Mouse (Mus musculus): ENCODE data around the gene Fignl1. TPM values are rescaled to one million over a fixed set of nuclear protein-coding genes. Genes with fewer than 3 reads are reported as not detected.

Gene Fignl1
- polyA plus RNA-seq, 1 experiment from 2014 or later = 56.0 TPM

DNA sequence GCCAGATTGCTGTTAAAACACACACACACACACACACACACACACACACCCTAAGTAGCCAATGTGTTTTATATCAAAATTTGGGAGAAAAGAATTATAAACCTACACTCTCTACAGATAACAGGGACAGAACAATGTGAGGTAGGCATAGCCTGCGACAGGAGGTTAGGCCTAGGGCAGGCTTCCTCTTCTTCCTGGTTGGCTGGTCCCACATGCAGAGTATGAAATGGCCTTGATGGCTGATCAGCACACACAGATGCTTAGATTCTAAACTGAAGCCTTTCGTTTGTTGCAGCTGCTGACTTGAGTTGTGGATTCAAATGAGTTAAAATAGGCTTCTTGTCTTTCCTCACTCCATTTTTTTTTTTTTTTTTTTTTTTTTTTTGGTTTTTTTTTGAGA lies 31.0 kb downstream of the Fignl1 start:
- 85% methylated on average over 2 of the region's 2 CpGs for WGBS
- H3K4me3 ChIP-seq (ENCODE audit: low read length) = no peak overlapping the region
- H3K27me3 ChIP-seq (ENCODE audit: control insufficient read depth, insufficient read depth, low read length) = no peaks in the 10 kb centered on the region
- H3K9ac ChIP-seq (ENCODE audit: low read length) = no peak overlapping the region
- no peaks in the 10 kb centered on the region for H3K9me3 ChIP-seq (replicated peaks; ENCODE audit: control insufficient read depth, low read length)
- no peaks in the 10 kb centered on the region for H3K4me1 ChIP-seq (ENCODE audit: control insufficient read depth, insufficient read depth, low read length)
- H3K4me2 ChIP-seq (ENCODE audit: low read depth, low read length) = no peak overlapping the region
- H3K36me3 ChIP-seq (ENCODE audit: control insufficient read depth, insufficient read depth) = no peaks in the 10 kb centered on the region
- ATAC-seq (replicated peaks; ENCODE audit: extremely low read depth, insufficient read depth, low FRiP score) = no peak
- H3K27ac ChIP-seq (ENCODE audit: low read length) = no peak overlapping the region

GRCm38 (mm10) chr11:11777246-11777645 lies 31.5 kb downstream of the Fignl1 start:
- Histone ChIP-seq H3K36me3 (ENCODE audit: control insufficient read depth, insufficient read depth) (no peaks in the 10 kb centered on the region), H3K27ac (ENCODE audit: low read length) (no peak overlapping the region), H3K27me3 (ENCODE audit: control insufficient read depth, insufficient read depth, low read length) (no peaks in the 10 kb centered on the region), H3K9ac (ENCODE audit: low read length) (no peak overlapping the region), H3K4me1 (ENCODE audit: control insufficient read depth, insufficient read depth, low read length) (no peaks in the 10 kb centered on the region), H3K4me2 (ENCODE audit: low read depth, low read length) (no peak overlapping the region), H3K9me3 (replicated peaks; ENCODE audit: control insufficient read depth, low read length) (no peaks in the 10 kb centered on the region), H3K4me3 (ENCODE audit: low read length) (no peak overlapping the region)
- WGBS = 67% methylated on average over 3 of the region's 3 CpGs
- ATAC-seq (replicated peaks; ENCODE audit: extremely low read depth, insufficient read depth, low FRiP score) = no peak

DNA sequence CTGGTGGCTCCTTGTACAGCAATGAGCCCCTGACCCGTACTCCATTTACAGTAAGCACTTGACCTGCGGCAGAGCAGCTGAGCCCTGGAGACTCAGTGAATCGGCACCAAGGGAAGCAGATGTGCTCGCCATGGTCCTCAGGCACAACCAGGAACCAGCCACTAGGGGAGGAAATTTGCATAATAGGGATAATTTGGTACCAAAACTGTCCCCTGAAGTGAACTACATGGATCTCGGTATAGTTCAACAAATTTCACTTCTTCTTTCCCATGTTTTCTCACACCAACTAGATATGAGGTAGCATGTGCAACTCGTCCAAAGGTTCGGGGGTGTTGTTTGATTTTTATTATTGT lies 32.0 kb downstream of the Fignl1 start:
- no peaks in the 10 kb centered on the region for H3K4me1 ChIP-seq (ENCODE audit: control insufficient read depth, insufficient read depth, low read length)
- H3K9me3 ChIP-seq (replicated peaks; ENCODE audit: control insufficient read depth, low read length) = no peaks in the 10 kb centered on the region
- no peaks in the 10 kb centered on the region for H3K27me3 ChIP-seq (ENCODE audit: control insufficient read depth, insufficient read depth, low read length)
- no peak overlapping the region for H3K4me2 ChIP-seq (ENCODE audit: low read depth, low read length)
- no peak overlapping the region for H3K9ac ChIP-seq (ENCODE audit: low read length)
- H3K27ac ChIP-seq (ENCODE audit: low read length) = no peak overlapping the region
- H3K4me3 ChIP-seq (ENCODE audit: low read length) = no peak overlapping the region
- no peaks in the 10 kb centered on the region for H3K36me3 ChIP-seq (ENCODE audit: control insufficient read depth, insufficient read depth)
- ATAC-seq (replicated peaks; ENCODE audit: extremely low read depth, insufficient read depth, low FRiP score) = no peak
- 80% methylated on average over 7 of the region's 7 CpGs for WGBS

DNA sequence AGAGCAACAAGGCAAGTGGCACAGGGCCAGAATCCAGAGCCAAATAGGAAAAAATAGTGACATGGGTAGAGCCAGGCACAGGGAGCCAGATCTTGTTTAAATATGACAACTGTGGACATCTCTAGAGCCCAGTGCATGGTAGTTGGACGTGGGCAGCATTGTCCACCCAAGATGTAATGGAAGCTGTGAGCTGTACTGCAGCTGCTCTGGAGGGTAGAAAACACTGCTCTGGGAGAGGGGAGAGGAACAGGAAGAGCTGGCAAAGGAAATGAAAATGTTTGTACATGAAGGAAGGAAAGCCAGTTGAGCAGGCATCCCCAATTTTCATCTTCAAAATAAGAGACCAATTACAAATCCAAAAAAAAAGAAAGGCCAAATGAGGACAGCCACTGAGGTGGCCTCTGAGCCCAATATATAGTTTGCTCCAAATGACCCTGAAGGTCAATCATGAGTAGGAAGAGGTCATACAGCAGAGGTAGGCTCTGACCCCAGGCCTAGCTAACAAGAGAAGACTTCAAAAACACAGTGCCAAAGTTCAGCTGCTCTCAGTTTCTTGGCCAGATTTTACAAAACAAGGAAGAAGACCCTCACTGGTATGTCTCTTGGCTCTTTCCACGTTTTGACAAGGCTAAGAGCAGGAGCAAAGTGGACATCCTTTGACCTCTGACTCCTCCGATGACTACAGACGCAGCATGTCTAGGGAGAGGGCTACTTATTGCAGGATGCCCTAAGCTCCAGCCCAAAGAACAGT lies 32.5 kb downstream of the Fignl1 start:
- H3K9me3 ChIP-seq (replicated peaks; ENCODE audit: control insufficient read depth, low read length) = no peaks in the 10 kb centered on the region
- no peak overlapping the region for H3K4me2 ChIP-seq (ENCODE audit: low read depth, low read length)
- 71% methylated on average over 4 of the region's 4 CpGs for WGBS
- no peak overlapping the region for H3K4me3 ChIP-seq (ENCODE audit: low read length)
- H3K36me3 ChIP-seq (ENCODE audit: control insufficient read depth, insufficient read depth) = no peaks in the 10 kb centered on the region
- no peak overlapping the region for H3K9ac ChIP-seq (ENCODE audit: low read length)
- no peak for ATAC-seq (replicated peaks; ENCODE audit: extremely low read depth, insufficient read depth, low FRiP score)
- H3K4me1 ChIP-seq (ENCODE audit: control insufficient read depth, insufficient read depth, low read length) = no peaks in the 10 kb centered on the region
- H3K27me3 ChIP-seq (ENCODE audit: control insufficient read depth, insufficient read depth, low read length) = no peaks in the 10 kb centered on the region
- H3K27ac ChIP-seq (ENCODE audit: low read length) = no peak overlapping the region

- no peaks in the 10 kb centered on the region for H3K27me3 ChIP-seq (ENCODE audit: control insufficient read depth, insufficient read depth, low read length)
- no peak overlapping the region for H3K27ac ChIP-seq (ENCODE audit: low read length)
- H3K9me3 ChIP-seq (replicated peaks; ENCODE audit: control insufficient read depth, low read length) = no peaks in the 10 kb centered on the region
- no peak overlapping the region for H3K4me3 ChIP-seq (ENCODE audit: low read length)
- ATAC-seq (replicated peaks; ENCODE audit: extremely low read depth, insufficient read depth, low FRiP score) = no peak
- no peaks in the 10 kb centered on the region for H3K4me1 ChIP-seq (ENCODE audit: control insufficient read depth, insufficient read depth, low read length)
- H3K9ac ChIP-seq (ENCODE audit: low read length) = no peak overlapping the region
- WGBS = 75% methylated on average over 5 of the region's 5 CpGs
- H3K4me2 ChIP-seq (ENCODE audit: low read depth, low read length) = no peak overlapping the region
- no peaks in the 10 kb centered on the region for H3K36me3 ChIP-seq (ENCODE audit: control insufficient read depth, insufficient read depth)
Measured at GRCm38 (mm10) chr11:11774893-11775292, 33.9 kb downstream of the Fignl1 start.

GRCm38 (mm10) chr11:11774384-11774783 lies 34.4 kb downstream of the Fignl1 start:
- Histone ChIP-seq H3K4me1 (ENCODE audit: control insufficient read depth, insufficient read depth, low read length) (no peaks in the 10 kb centered on the region), H3K4me2 (ENCODE audit: low read depth, low read length) (no peak overlapping the region), H3K9me3 (replicated peaks; ENCODE audit: control insufficient read depth, low read length) (no peaks in the 10 kb centered on the region), H3K36me3 (ENCODE audit: control insufficient read depth, insufficient read depth) (no peaks in the 10 kb centered on the region), H3K9ac (ENCODE audit: low read length) (no peak overlapping the region), H3K4me3 (ENCODE audit: low read length) (no peak overlapping the region), H3K27ac (ENCODE audit: low read length) (no peak overlapping the region), H3K27me3 (ENCODE audit: control insufficient read depth, insufficient read depth, low read length) (no peaks in the 10 kb centered on the region)
- ATAC-seq (replicated peaks; ENCODE audit: extremely low read depth, insufficient read depth, low FRiP score) = no peak
- 84% methylated on average over 4 of the region's 4 CpGs for WGBS

DNA sequence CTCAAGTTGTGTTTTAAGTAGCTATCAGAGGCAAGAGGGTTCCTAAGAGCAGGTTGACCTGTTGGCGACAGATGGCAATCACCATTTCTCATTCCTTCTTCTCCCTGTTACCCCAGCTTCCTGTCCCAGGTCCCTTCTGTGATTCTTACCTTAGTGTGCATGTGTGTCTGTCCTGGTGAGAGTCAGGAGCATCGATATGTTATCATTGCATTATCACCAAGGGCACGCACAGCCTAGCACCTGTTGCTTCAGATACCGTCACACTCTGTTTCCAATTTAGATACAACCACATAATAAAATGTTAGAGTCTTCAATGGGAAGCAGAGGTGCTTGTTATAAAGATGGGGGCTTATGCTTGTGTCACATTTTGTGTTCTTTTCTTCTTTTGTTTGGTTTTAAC lies 36.6 kb downstream of the Fignl1 start:
- H3K36me3 ChIP-seq (ENCODE audit: control insufficient read depth, insufficient read depth) = no peaks in the 10 kb centered on the region
- 79% methylated on average over 4 of the region's 4 CpGs for WGBS
- no peaks in the 10 kb centered on the region for H3K9me3 ChIP-seq (replicated peaks; ENCODE audit: control insufficient read depth, low read length)
- ATAC-seq (replicated peaks; ENCODE audit: extremely low read depth, insufficient read depth, low FRiP score) = no peak
- H3K27me3 ChIP-seq (ENCODE audit: control insufficient read depth, insufficient read depth, low read length) = no peaks in the 10 kb centered on the region
- H3K9ac ChIP-seq (ENCODE audit: low read length) = no peak overlapping the region
- no peak overlapping the region for H3K27ac ChIP-seq (ENCODE audit: low read length)
- H3K4me3 ChIP-seq (ENCODE audit: low read length) = no peak overlapping the region
- no peaks in the 10 kb centered on the region for H3K4me1 ChIP-seq (ENCODE audit: control insufficient read depth, insufficient read depth, low read length)
- H3K4me2 ChIP-seq (ENCODE audit: low read depth, low read length) = no peak overlapping the region

DNA sequence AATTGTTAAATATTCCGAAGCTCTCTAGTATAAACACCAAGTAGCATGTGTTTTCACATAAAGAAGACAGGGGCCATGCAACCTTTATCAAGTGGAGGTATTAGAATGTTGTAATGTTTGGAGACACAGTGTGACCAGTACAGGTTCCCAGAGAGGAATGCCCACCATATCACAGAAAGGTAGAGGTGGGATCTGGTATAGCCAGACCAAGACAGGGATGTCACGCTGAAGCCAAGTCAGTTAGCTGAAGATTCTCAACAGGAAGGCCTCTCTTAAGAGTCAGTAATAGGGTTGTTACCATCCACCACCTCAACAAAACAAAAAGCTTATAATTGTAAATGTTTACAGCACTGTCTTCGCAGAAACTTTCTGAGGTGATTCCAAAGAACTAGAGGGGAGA lies 38.1 kb downstream of the Fignl1 start:
- Histone ChIP-seq H3K36me3 (ENCODE audit: control insufficient read depth, insufficient read depth) (no peaks in the 10 kb centered on the region), H3K4me3 (ENCODE audit: low read length) (no peak overlapping the region), H3K9ac (ENCODE audit: low read length) (no peak overlapping the region), H3K4me1 (ENCODE audit: control insufficient read depth, insufficient read depth, low read length) (no peaks in the 10 kb centered on the region), H3K4me2 (ENCODE audit: low read depth, low read length) (no peak overlapping the region), H3K27ac (ENCODE audit: low read length) (no peak overlapping the region), H3K9me3 (replicated peaks; ENCODE audit: control insufficient read depth, low read length) (no peaks in the 10 kb centered on the region), H3K27me3 (ENCODE audit: control insufficient read depth, insufficient read depth, low read length) (no peaks in the 10 kb centered on the region)
- ATAC-seq (replicated peaks; ENCODE audit: extremely low read depth, insufficient read depth, low FRiP score) = no peak
- WGBS = 86% methylated on average over 3 of the region's 3 CpGs

DNA sequence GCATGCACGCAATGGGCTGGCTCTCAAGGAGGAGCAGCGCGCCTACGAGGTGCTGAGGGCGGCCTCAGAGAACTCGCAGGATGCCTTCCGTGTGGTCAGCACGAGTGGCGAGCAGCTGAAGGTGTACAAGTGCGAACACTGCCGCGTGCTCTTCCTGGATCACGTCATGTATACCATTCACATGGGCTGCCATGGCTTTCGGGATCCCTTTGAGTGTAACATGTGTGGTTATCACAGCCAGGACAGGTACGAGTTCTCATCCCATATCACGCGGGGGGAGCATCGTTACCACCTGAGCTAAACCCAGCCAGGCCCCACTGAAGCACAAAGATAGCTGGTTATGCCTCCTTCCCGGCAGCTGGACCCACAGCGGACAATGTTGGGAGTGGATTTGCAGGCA lies 39.5 kb downstream of the Fignl1 start:
- H3K4me3 ChIP-seq (ENCODE audit: low read length) = no peak overlapping the region
- no peak overlapping the region for H3K4me2 ChIP-seq (ENCODE audit: low read depth, low read length)
- H3K9me3 ChIP-seq (replicated peaks; ENCODE audit: control insufficient read depth, low read length) = no peaks in the 10 kb centered on the region
- no peak for ATAC-seq (replicated peaks; ENCODE audit: extremely low read depth, insufficient read depth, low FRiP score)
- no peak overlapping the region for H3K9ac ChIP-seq (ENCODE audit: low read length)
- WGBS = 90% methylated on average over 20 of the region's 20 CpGs
- H3K36me3 ChIP-seq (ENCODE audit: control insufficient read depth, insufficient read depth) = no peaks in the 10 kb centered on the region
- no peak overlapping the region for H3K27ac ChIP-seq (ENCODE audit: low read length)
- H3K27me3 ChIP-seq (ENCODE audit: control insufficient read depth, insufficient read depth, low read length) = no peaks in the 10 kb centered on the region
- no peaks in the 10 kb centered on the region for H3K4me1 ChIP-seq (ENCODE audit: control insufficient read depth, insufficient read depth, low read length)
